11 mouse cellular contexts compared by ENCODE assay signal in genomic region chr2:52570171-52570570, GRCm38 (mm10).
DNase-seq lines count a peak whose midpoint lies in the region; ATAC-seq lines count a peak whose summit lies in the region.
"Had no signal": no experiment of that assay in that cellular context is flagged by ENCODE, and none has a peak within 500 bp of the region (broad histone marks: within the 10 kb centered on the region; RNA-seq: fewer than 3 reads in every experiment).

No protein-coding gene starts in this region.

- peak overlapping the region; percentile 82 for H3K27ac ChIP-seq in heart, embryonic 12.5 days (ENCODE audit: poor library complexity, severe bottlenecking)
- H3K27ac ChIP-seq in liver, embryonic 13.5 days = no peak overlapping the region
- no peak overlapping the region for H3K27ac ChIP-seq in hindbrain, embryonic 12.5 days
- H3K27ac ChIP-seq: kidney, postnatal 0 days had no signal

- H3K4me1 ChIP-seq in heart, embryonic 12.5 days (replicated peaks) = peaks cover 15% of the 10 kb centered on the region
- peaks cover 44% of the 10 kb centered on the region for H3K4me1 ChIP-seq in liver, embryonic 13.5 days (replicated peaks)
- H3K4me1 ChIP-seq in hindbrain, embryonic 12.5 days = no peaks in the 10 kb centered on the region

- no peak overlapping the region for H3K9ac ChIP-seq in heart, embryonic 12.5 days
- H3K9ac ChIP-seq in liver, embryonic 13.5 days = no peak overlapping the region; the same call in 1 of the 2 replicates
- H3K9ac ChIP-seq in hindbrain, embryonic 12.5 days = no peak overlapping the region

- WGBS in heart, embryonic 12.5 days = 66% methylated on average over 11 of the region's 11 CpGs
- 24% methylated on average over 11 of the region's 11 CpGs for WGBS in liver, embryonic 13.5 days (ENCODE audit: insufficient replicate concordance)
- WGBS in hindbrain, embryonic 12.5 days = 89% methylated on average over 11 of the region's 11 CpGs

- DNase-seq in heart, postnatal 36 days = no peak
- DNase-seq in CD4-positive, CD25-positive, alpha-beta regulatory T cell, adult 2 months (ENCODE audit: low read depth, low spot score) = peak; percentile 67
- DNase-seq in liver, embryonic 13.5 days = no peak
- DNase-seq in splenic B cell, adult 2 months (ENCODE audit: low read depth, low spot score) = peak; percentile 25
- DNase-seq in urinary bladder, adult 2 months (ENCODE audit: low spot score) = no peak
- DNase-seq in kidney, postnatal 36 days = no peak
- DNase-seq: lung, adult 2 months had no signal

- no peak overlapping the region for H3K4me2 ChIP-seq in heart, embryonic 12.5 days
- peak overlapping the region; percentile 53 for H3K4me2 ChIP-seq in liver, embryonic 13.5 days
- H3K4me2 ChIP-seq in hindbrain, embryonic 12.5 days (replicated peaks) = no peak overlapping the region

- H3K36me3 ChIP-seq in heart, embryonic 12.5 days = no peaks in the 10 kb centered on the region
- no peaks in the 10 kb centered on the region for H3K36me3 ChIP-seq in liver, embryonic 13.5 days
- no peaks in the 10 kb centered on the region for H3K36me3 ChIP-seq in splenic B cell, adult 2 months (ENCODE audit: control insufficient read depth, insufficient read depth, low read length, poor library complexity, severe bottlenecking)
- no peaks in the 10 kb centered on the region for H3K36me3 ChIP-seq in hindbrain, embryonic 12.5 days

- intact Hi-C loops in heart, postnatal 36 days (cut with DNase I) = no loop called here

- H3K4me3 ChIP-seq in heart, embryonic 12.5 days = no peak overlapping the region
- no peak overlapping the region for H3K4me3 ChIP-seq in liver, embryonic 13.5 days (replicated peaks)
- H3K4me3 ChIP-seq in hindbrain, embryonic 12.5 days = no peak overlapping the region

- H3K9me3 ChIP-seq in heart, embryonic 12.5 days (replicated peaks) = no peaks in the 10 kb centered on the region
- H3K9me3 ChIP-seq in liver, embryonic 13.5 days (replicated peaks) = no peaks in the 10 kb centered on the region
- no peaks in the 10 kb centered on the region for H3K9me3 ChIP-seq in hindbrain, embryonic 12.5 days (replicated peaks)

- no peak for ATAC-seq in heart, embryonic 12.5 days (ENCODE audit: insufficient number of reproducible peaks, low FRiP score)
- ATAC-seq in liver, embryonic 13.5 days (ENCODE audit: low read depth) = no peak
- ATAC-seq in hindbrain, embryonic 12.5 days (ENCODE audit: low FRiP score) = no peak
- ATAC-seq: hindbrain, embryonic 16.5 days had no signal

- no peaks in the 10 kb centered on the region for H3K27me3 ChIP-seq in heart, embryonic 12.5 days (replicated peaks)
- H3K27me3 ChIP-seq in liver, embryonic 13.5 days = no peaks in the 10 kb centered on the region
- no peaks in the 10 kb centered on the region for H3K27me3 ChIP-seq in splenic B cell, adult 2 months (ENCODE audit: control insufficient read depth, insufficient read depth, low read length, poor library complexity, severe bottlenecking)
- H3K27me3 ChIP-seq in hindbrain, embryonic 12.5 days = no peaks in the 10 kb centered on the region

Comparison
In these comparisons a context has a peak if more than half of its experiments do, and no peak if none do; other contexts are left out.
1. DNase-seq: peak in CD4-positive, CD25-positive, alpha-beta regulatory T cell, adult 2 months (single experiment) and splenic B cell, adult 2 months (single experiment); none in heart, postnatal 36 days (0 of 2), liver, embryonic 13.5 days (single experiment), urinary bladder, adult 2 months (single experiment) and kidney, postnatal 36 days (0 of 2).